Mouse (Mus musculus): Measurements from ENCODE around the gene Vars.
"Not testable (repeated sequence)": the region's sequence is repeated elsewhere in the genome, so short reads cannot be mapped to it uniquely, and the experiment has no call there.

The Vars gene

DNA sequence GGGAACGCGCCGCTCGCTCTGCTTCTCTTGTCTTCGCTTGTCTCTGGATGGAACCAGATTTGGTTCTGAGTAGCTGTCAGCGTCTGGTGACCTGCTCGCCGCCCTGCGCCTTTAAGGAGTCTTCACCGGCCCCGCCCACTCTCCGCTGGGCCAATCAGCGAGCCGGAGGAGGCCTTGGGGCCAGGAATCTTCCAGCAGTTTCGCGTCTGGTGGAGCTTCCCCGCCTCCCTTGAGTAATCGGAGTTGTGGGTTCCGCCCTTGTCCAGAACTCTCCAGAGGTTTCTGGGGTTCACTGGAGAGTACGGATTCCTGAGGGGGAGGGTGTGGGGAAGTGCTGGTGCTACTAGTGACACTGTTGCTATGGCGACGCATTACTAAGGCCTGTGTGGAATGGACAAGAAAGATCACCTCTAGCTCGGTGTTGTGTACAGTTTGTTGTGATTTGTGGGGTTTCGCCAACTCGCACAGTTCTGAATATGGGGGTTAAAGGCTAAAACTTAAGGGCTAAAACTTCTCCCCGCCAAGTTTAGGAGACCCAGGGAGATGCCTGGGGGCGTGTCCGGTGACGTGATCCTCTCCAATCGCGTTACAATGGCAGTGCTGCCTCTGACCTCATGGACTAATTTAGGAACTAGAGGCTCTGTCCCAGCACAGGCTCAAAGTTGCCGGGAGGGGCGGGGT, 28.6 kb upstream of the Vars start, which contains the start of the genes Hspa1a and Hspa1l:
TSS of gene Hspa1a (minus strand) at position 88 of the 681 bp plus-strand sequence.
TSS of gene Hspa1l (plus strand) at position 635 of the 681 bp plus-strand sequence.
- ATAC-seq (ENCODE audit: low TSS enrichment), result peak; percentile 93

DNA sequence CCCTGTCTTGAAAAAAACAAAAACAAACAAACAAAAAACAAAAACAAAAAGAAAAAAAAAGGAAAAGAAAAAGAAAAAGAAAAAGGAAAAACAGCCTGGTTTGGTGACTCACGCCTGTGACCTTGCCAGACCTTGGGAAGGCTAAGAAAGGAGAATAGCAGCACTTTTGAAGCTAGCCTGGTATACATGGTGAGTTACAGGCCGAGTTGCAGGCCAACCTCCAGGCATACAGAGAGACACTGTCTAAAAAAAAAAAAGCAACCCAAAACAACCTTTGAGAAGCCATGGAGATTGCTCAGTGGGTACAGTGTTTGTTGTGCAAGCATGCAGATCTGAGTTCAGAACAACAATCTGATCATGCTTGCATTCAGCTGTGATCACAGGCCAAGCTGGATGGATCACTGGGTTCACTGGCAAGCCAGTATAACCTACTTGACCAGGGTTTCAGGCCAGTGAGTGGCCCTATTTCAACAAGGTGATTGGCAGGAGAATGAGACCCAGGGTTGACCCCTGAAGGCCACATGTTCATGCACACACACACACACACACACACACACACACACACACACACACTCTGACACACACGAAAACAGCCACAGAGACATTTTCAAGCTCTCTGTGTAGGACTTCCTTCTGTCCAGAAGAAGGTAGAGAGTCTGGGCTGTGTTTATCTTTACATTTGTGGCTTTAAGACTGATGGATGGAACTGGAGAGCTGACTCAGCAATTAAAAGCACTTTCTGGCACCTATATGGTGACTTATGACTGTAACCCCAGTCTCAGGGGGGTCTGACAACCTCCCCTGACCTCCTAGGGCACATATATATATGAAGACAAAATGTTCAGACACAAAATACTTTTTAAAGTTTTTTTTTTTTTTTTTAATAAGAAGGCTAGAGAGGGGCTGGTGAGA, 24.9 kb upstream of the Vars start:
- no peak for ATAC-seq (ENCODE audit: low TSS enrichment)

DNA sequence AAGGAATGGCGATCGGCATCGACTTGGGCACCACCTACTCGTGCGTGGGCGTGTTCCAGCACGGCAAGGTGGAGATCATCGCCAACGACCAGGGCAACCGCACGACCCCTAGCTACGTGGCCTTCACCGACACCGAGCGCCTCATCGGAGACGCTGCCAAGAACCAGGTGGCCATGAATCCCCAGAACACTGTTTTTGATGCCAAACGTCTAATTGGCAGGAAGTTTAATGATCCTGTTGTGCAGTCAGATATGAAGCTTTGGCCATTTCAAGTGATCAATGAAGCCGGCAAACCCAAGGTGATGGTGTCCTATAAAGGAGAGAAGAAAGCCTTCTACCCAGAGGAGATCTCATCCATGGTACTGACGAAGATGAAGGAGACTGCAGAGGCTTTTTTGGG, 23.8 kb upstream of the Vars start:
- no peak for ATAC-seq (ENCODE audit: low TSS enrichment)

DNA sequence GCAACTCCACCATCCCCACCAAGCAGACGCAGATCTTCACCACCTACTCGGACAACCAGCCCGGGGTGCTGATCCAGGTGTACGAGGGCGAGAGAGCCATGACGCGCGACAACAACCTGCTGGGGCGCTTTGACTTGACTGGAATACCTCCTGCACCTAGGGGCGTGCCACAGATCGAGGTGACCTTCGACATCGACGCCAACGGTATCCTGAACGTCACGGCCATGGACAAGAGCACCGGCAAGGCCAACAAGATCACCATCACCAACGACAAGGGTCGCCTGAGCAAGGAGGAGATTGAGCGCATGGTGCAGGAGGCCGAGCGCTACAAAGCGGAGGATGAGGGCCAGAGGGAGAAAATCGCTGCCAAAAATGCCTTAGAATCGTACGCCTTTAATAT, 22.5 kb upstream of the Vars start:
- ATAC-seq (ENCODE audit: low TSS enrichment), result no peak

DNA sequence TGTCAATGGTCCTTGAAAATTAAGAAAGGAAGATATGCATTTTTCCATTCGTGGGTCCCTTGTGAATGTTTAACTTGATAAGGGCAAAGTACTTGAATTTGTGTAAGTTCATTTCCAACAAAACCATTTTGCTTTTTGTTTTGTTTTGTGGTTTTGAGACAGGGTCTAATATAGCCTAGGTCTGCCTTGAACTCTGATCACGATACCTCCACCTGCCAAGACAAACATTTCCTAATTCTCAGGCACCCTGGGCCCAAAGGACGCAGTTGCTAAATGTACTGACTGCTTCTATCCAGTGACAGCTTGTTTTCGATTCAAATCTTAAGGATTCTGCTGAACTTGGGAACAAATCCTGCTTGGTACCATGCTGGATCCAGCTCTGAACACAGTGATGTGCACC, 21.2 kb upstream of the Vars start:
- ATAC-seq (ENCODE audit: low TSS enrichment), result no peak

DNA sequence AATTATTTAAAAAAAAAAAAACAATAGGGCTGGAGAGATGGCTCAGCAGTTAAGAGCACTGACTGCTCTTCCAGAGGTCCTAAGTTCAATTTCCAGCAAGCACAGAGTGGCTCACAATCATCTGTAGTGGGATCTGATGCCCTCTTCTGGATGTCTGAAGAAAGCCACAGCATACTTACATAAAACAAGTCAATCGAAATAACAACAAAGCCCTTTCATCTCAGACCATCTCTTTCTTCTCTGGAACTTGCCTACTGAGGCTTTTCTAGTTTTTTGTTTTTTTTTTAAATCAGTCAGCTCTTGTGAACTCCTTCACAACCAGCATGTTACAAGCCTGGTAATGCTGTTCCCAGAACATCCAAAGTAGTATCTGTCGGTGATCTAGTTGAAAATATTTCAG, 20.1 kb upstream of the Vars start:
- ATAC-seq (ENCODE audit: low TSS enrichment), result peak; percentile 18; the same call in 1 of the 2 replicates

DNA sequence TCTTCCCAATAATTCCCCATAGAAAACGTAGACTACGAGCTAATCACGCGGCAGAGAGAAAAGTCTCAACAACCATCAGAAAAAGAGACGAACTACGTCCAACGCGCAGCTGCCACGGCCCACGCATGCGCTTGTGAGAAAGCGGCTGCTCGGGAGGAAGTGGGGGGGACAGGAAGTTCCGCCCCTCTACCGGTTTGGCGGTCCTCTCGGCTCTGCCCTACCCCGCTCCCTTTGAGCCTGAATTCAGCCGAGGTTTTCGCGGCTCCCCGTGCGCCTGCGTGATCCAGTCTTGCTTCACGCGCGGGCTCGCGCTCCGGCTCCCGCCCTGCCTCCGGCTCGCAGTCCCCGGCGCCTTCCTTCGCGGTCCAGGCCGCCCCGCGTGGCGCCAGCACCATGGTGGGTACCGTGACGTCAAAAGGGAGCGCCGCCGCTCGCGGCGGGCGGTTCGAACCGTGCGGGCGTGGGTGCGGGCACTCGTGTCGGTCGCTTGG, 19.1 kb upstream of the Vars start, which contains the start of gene Lsm2:
TSS of gene Lsm2 (plus strand) at position 173 of the 491 bp plus-strand sequence.
- peak; percentile 92 for ATAC-seq (ENCODE audit: low TSS enrichment)

DNA sequence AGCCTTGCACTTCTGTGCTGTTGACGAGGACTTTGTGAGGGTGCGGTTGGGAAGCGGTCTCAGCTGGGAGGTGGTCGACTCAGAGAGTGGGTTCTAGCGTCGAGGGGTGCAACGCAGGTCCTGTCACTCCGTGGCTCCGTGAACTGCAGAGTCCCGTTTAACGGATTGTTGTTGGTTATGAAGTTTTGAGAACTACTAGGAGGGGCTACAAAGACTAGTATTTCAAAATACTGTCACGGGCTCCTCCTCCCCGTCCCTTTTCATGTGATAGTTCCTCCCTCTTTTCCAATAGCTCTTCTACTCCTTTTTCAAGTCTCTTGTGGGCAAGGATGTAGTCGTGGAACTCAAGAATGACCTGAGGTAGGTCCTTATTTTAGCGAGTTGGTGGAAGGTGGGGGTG, 18.5 kb upstream of the Vars start:
- no peak for ATAC-seq (ENCODE audit: low TSS enrichment)

DNA sequence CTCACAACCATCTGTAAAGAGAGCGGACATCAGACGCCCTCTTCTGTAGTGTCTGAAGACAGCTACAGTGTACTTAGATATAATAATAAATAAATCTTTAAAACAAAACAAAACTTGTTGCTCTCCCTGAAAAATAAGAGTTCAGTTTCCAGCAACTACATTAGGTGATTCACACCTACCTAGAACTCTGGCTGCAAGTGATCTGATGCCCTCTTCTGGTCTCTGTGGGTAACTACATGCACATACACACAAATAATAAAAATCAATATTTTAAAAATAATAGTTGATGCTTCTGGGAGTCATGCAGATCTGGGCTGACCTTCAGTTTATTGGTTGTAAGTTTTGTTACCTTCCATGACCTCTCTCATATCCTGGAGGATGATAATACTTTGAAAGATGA, 16.6 kb upstream of the Vars start:
- ATAC-seq (ENCODE audit: low TSS enrichment), result no peak

DNA sequence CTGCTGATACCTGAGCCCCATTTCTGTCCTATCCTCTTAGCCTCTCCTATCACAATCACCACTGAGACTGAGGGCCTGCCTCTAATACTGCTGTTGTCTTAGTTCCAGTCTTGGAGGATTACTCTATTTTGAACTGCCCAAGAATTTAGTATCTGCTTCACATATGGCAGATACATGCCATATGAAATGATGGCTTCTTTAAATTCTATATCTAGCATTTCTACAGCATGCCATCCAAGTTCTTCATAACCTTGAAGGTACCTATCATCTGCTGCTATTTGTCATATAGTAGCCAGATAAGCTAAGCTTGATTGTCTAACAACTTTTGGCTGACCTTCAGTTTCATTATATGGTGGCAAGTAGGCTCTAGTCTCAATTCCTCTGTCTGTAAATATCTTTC, 6.0 kb upstream of the Vars start:
- ATAC-seq (ENCODE audit: low TSS enrichment), result no peak

DNA sequence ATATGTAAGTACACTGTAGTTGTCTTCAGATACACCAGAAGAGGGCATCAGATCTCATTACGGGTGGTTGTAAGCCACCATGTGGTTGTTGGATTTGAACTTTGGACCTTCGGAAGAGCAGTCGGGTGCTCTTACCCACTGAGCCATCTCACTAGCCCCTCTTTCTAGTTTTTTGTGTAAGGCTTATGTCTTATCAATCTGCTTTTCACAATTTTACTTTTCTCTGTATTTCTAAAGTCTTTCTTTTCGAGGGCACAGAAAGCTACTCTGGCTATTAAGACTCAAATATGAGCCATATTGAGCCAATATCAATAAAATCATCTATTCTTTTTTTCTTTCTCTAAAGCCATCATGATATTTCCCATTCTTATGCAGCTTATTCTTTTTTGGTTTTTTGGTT, 5.6 kb upstream of the Vars start:
- not testable (repeated sequence) for ATAC-seq (ENCODE audit: low TSS enrichment)

DNA sequence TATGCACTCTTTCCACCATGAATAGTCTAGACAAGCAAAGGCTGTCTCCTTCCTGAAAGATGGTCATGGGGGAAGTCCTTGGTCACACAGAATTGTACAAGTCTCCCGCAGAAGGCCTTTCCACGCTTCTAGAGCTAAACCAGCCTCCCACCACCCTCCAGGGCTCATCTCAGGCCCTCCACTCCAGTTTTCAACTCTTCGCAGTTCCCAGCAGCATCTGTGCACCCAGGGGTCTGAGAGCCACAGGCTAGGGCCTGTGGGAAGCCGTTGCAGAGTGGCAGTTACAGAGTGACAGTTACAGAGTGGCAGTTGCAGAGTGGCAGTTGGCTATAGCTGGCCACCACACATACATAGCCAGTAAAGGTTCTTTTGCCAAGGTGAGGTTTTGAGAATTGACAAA, 4.9 kb upstream of the Vars start:
- not testable (repeated sequence) for ATAC-seq (ENCODE audit: low TSS enrichment)

DNA sequence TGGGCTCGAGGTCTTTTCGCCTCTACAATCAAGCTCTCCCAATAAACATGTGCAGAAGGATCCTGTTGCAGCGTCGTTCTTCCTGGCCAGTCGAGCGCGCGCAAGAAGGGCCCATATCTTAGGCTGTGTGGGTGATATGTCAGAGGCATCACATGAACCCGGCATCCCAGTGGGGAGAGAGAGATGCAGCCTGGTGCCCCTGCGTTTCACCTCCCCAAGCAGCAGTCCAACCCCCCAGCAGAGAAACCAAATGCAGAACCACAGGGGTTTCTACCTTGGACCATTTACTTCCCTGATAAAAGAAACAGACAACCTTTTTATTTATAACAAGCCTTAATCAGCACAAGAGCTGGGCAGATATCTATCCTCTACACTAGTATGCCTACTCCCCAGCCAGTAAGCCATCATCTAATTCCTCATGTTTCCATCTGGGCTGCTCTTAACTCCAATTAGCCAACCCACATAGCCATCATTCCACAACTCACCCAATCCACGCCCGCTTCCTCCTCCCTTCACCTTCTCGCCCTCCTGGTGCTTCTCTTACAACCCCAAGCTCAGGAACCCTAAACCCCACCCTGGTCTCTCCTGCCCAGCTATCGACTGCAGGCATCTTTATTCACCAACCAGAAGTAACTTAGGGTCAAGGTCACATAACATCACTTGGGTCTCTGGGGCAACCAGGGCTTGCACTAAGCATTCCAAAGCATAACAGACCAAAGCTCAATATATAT, 4.2 kb upstream of the Vars start:
- ATAC-seq (ENCODE audit: low TSS enrichment), result no peak

DNA sequence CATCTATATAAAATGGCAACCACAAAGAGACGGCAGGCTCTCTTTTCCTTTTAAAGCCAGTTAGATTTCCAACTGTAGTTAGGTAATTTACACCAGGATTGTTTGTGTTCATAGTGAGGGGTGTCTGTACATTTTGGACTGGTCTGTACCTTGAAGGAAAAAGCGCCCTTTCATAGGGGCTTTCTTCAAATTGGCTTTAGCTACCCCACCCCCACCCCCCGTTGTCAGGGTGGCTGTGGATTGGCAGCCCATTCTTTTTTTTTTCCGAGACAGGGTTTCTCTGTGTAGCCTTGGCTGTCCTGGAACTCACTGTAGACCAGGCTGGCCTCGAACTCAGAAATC, 3.7 kb upstream of the Vars start:
- ATAC-seq (ENCODE audit: low TSS enrichment), result no peak

DNA sequence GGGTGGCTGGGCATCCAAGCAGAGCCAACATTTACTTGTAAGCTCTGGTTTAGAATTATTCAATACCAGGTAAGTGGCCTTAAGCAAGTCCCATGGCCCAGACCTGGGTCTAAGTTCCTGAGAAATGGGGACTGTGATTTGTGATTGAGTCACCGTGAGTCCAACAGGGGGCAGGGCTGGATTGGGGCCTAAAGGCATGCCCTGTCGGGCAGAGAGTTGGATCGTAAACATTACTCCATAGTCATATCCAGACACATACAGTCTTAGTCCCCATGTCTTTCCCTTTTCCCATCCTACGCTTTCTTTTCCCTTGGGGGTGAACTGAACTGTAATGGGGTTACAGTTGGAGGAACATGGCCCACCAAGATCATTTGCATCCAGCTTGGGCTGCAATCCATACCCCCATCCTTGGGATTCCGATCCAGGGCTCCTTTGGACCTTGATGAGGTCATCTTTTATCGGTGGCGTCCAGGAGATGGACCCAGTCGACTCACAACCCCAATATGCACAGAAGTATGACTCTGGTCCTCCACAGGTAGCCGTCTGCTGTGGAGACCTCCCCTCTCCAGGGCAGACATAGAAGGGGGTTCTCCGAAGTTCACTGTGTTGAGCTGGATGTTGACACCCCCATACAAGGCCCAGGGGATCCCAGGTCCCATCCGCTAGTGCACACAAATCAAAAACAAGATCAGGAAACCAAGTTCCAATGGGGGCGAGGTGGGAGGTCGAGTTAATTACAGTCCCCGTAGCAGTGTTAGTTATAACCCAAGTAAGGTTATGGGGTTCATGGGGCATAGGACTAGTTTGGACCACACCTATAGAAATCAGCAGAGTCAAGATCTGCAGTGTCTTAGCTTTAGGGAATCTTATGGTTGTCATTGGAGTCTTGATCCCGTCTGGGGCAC, 2.0 kb upstream of the Vars start:
- no peak for ATAC-seq (ENCODE audit: low TSS enrichment)

DNA sequence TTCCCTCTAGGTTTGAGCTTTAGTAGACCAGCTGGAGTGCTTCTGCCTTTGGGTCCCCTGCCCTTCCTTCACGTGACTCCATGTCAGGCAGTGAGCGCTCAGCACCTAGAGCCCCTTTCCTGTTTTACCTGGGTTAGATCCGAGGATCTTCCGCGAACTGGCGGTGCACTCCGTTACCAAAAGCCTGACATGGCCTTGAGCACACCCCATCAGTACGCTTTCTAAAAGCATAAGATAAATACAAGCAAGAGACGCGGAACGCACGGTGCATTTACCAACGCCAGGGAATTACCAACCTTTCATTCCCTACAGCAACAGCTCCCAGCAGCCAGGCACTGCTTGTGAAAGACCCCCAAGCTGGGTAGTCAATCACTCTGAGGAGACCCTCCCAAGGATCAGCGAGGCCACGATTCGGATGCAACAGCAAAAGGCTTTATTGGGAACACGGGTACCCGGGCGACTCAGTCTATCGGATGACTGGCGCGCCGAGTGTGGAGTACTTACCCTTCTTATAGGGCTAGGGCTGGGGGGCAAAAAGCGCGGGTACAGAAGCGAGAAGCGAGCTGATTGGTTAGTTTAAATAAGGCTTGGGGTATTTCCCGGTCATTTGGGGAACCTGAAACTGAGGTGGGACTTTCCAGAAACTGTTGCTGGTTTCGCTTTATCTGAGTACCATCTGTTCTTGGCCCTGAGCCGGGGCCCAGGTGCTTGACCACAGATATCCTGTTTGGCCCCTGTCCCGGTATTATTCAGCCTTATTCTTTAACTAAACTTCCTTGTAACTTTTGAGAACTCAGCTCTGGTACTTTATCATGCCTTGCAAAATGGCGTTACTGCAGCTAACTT, 693 bp upstream of the Vars start:
- not testable (repeated sequence) for ATAC-seq (ENCODE audit: low TSS enrichment)

DNA sequence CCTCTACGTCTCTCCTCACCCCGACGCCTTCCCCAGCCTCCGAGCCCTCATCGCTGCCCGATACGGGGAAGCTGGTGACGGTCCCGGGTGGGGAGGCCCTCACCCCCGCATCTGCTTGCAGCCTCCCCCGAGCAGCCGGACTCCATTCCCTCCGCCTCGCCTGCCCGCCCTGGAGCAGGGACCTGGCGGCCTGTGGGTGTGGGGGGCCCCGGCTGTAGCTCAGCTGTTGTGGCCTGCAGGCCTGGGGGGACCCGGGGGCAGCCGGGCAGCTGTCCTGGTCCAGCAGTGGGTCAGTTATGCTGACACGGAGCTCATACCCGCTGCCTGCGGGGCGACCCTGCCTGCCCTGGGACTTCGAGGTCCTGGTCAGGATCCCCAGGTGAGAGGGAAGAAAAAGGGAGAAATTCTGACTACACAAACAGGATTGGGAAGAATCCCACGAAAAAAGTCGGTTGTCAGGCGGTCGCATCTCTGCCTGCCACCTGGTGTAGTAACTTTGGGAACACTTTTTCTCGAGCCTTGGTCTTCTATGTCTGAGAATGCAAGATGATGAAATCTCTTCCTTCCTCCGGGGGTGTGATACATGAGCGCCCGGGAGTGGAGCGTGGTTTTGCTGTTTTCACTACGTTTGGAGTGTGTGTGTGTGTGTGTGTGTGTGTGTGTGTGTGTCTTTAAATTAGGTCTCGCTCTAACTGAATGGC, 815 bp downstream of the Vars start:
- peak; percentile 45; the same call in 1 of the 2 replicates for ATAC-seq (ENCODE audit: low TSS enrichment)

DNA sequence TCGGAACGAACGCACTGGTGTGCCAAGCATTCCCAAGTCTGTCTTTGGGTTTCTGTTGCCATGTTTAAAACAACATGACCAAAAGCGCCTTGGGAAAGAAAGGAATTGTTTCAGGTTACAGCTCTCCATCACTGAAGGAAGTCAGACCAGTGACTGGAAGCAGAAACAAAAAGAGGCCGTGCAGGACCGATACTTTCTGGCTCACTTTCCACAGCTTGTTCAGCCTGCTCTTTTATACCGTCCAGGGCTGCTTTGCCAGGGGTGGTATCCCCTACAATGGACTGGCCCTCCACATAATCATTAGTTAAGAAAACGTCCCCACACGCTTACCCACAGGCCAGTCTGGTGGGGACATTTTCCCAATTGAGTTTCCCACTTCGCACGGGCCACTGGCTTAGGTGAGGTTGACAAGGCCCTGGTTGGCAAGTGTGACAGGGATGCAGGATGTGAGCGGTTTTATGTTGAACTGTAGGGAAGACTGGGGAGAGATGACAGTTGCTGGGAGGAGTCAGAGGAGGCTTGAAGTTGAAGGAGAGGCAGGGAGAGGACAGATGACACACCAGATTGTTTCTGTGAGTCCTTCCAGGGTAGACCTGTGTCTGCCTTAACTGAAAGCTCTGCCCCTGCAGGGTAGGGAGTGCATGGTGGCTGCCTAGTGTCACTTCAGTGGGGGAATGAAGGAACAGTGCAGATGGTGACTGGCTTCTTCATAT, 1.5 kb downstream of the Vars start:
- ATAC-seq (ENCODE audit: low TSS enrichment), result no peak
